Mouse (Mus musculus) liver, embryonic 11.5 days (tissue): ENCODE measurements around the gene Mon1b. TPM values are rescaled to one million over a fixed set of nuclear protein-coding genes. Genes with fewer than 3 reads are reported as not detected.

Experiments used
- ATAC-seq: fragments of 200-750 bp; cut with Nextera tagmentation; replicated peaks from 2 replicates; pipeline ENCODE4 v1.8.0; 2017; ENCODE audit warnings: moderate number of reproducible peaks, mild to moderate bottlenecking, moderate TSS enrichment, moderate library complexity; ENCODE audit not compliant: low FRiP score
- DNase-seq: peaks from one replicate; pipeline ENCODE4 v3.0.0-alpha.2; 2017; ENCODE audit warnings: low spot score
- H3K27ac ChIP-seq: fragments of 300-500 bp; sonication (generic); 2 replicates; pipeline ENCODE4 v1.5.1; 2014; ENCODE audit warnings: mild to moderate bottlenecking, low read depth, low read length, control low read depth
- H3K27me3 ChIP-seq: fragments of 300-500 bp; sonication (generic); replicated peaks from 2 replicates; pipeline ENCODE4 v1.6.1; 2014; ENCODE audit warnings: low read length, mixed read lengths; ENCODE audit not compliant: control insufficient read depth, insufficient read depth
- H3K36me3 ChIP-seq: fragments of 300-500 bp; sonication (generic); 2 replicates; pipeline ENCODE4 v1.6.1; 2014; ENCODE audit warnings: mild to moderate bottlenecking, low read length, moderate library complexity, mixed read lengths; ENCODE audit not compliant: control insufficient read depth, insufficient read depth
- H3K4me1 ChIP-seq: fragments of 300-500 bp; sonication (generic); replicated peaks from 2 replicates; pipeline ENCODE4 v1.6.1; 2014; ENCODE audit warnings: low read length, mixed read lengths; ENCODE audit not compliant: control insufficient read depth, insufficient read depth
- H3K4me2 ChIP-seq: fragments of 300-500 bp; sonication (generic); 2 replicates; pipeline ENCODE4 v1.6.1; 2014; ENCODE audit warnings: mild to moderate bottlenecking, control low read depth, moderate library complexity
- H3K4me3 ChIP-seq: fragments of 300-500 bp; sonication (generic); 2 replicates; pipeline ENCODE4 v1.5.1; 2014; ENCODE audit warnings: low read depth, low read length, control low read depth
- H3K9ac ChIP-seq: fragments of 300-500 bp; sonication (generic); 2 replicates; pipeline ENCODE4 v1.6.1; 2014; ENCODE audit warnings: low read depth, low read length, control low read depth
- H3K9me3 ChIP-seq: fragments of 300-500 bp; sonication (generic); 2 replicates; pipeline ENCODE4 v1.6.1; 2016; ENCODE audit warnings: low read length, inconsistent platforms, mixed read lengths; ENCODE audit not compliant: control insufficient read depth
- WGBS: fragments of 180-500 bp; shearing (Covaris S2); extraction: QIAGEN DNeasy Blood & Tissue Kit; methylation state at CpG from one replicate; pipeline ENCODE4 v1.1.7; 2014; 5-methylcytosine and 5-hydroxymethylcytosine counted together
- polyA plus RNA-seq: library from polyadenylated mRNA; unstranded; fragments of >200 nt; fragmentation: Nextera tagmentation; extraction: Ambion mirVana; gene quantifications from 2 replicates; pipeline ENCODE4 v1.2.1, GENCODE M21; 2014

The Mon1b gene
- polyA plus RNA-seq, 1 experiment from 2014 or later = 10.1 TPM

DNA sequence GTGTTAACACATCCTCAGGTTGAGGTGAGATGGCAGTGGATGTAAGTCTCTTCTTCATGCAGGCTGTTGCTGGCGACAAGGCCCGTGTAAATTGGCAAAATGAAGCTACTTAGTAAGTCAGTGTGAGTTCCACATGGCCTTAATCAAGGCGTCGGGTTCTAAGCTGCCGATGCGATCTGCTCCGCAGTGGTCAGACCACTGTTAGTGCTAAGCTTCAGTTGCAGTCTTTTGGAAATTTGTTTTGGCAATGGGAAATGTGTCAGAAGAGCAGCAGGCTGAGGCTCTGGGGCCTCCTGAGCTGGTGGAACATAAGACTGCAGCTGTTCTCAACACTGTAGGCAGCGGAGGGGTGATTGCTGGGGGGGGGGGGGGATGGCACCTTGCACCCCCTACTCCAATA is 30.6 kb downstream of the Mon1b start:
- H3K4me3 ChIP-seq = no peak overlapping the region
- ATAC-seq (no peak), DNase-seq (peak; percentile 22)
- WGBS = 74% methylated on average over 7 of the region's 8 CpGs
- H3K9me3 ChIP-seq = no peaks in the 10 kb centered on the region
- H3K4me2 ChIP-seq = no peak overlapping the region
- H3K36me3 ChIP-seq = no peaks in the 10 kb centered on the region
- H3K9ac ChIP-seq = no peak overlapping the region
- H3K27me3 ChIP-seq = no peaks in the 10 kb centered on the region
- H3K4me1 ChIP-seq = no peaks in the 10 kb centered on the region
- H3K27ac ChIP-seq = no peak overlapping the region

GRCm38 (mm10) chr8:113666714-113667432 is 31.5 kb downstream of the Mon1b start:
- Histone ChIP-seq H3K4me2 (no peak overlapping the region), H3K27me3 (no peaks in the 10 kb centered on the region), H3K27ac (no peak overlapping the region), H3K36me3 (no peaks in the 10 kb centered on the region), H3K4me3 (no peak overlapping the region), H3K9me3 (no peaks in the 10 kb centered on the region), H3K9ac (no peak overlapping the region), H3K4me1 (no peaks in the 10 kb centered on the region)
- peak; percentile 24 for DNase-seq
- ATAC-seq = no peak
- 74% methylated on average over 16 of the region's 16 CpGs for WGBS

- WGBS = 78% methylated on average over 10 of the region's 10 CpGs
- no peak overlapping the region for H3K4me2 ChIP-seq
- no peak for ATAC-seq
- H3K27ac ChIP-seq = no peak overlapping the region
- no peak overlapping the region for H3K4me3 ChIP-seq
- H3K9ac ChIP-seq = no peak overlapping the region
- no peaks in the 10 kb centered on the region for H3K36me3 ChIP-seq
- H3K27me3 ChIP-seq = no peaks in the 10 kb centered on the region
- DNase-seq = no peak
- no peaks in the 10 kb centered on the region for H3K9me3 ChIP-seq
- no peaks in the 10 kb centered on the region for H3K4me1 ChIP-seq
Observed at GRCm38 (mm10) chr8:113669924-113670323, 34.5 kb downstream of the Mon1b start.

DNA sequence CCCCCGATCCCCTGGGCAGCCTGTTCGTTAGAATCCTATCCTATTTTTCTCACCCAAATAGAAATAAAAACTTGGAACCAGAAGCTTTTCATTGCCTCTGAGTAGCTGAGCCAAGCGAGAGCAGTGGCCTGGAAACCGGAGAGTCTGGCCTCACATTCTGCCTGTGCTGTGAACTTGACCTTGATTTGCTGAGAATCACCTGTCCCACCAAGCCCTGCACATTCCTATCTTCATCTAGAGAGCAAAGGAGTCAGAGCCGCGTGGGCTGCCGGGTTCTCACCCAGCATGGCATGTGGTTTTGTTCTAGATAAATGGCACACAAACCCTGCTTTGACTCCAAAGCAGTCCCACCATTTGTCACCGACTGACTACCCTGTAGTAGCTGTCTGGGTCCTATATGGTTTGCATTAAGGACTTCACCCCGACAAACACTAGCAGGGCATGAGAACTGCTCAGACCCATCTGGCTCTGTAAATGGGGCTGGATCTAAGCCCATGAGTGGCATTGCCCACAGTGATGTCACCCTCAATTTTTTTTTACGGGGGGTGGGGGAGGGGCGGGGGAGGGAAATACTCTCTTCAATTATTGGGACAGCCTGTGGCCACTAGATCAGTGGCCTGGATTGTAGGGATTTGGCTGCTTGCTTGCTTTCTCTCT is 37.3 kb downstream of the Mon1b start:
- 82% methylated on average over 11 of the region's 11 CpGs for WGBS
- ATAC-seq (no peak), DNase-seq (no peak)
- Histone ChIP-seq H3K9ac (no peak overlapping the region), H3K4me3 (no peak overlapping the region), H3K27me3 (no peaks in the 10 kb centered on the region), H3K9me3 (no peaks in the 10 kb centered on the region), H3K4me1 (no peaks in the 10 kb centered on the region), H3K36me3 (no peaks in the 10 kb centered on the region), H3K27ac (no peak overlapping the region), H3K4me2 (no peak overlapping the region)

- no peak for DNase-seq
- no peak overlapping the region for H3K9ac ChIP-seq
- WGBS = 65% methylated on average over 3 of the region's 3 CpGs
- H3K4me1 ChIP-seq = no peaks in the 10 kb centered on the region
- H3K27ac ChIP-seq = no peak overlapping the region
- no peak for ATAC-seq
- H3K27me3 ChIP-seq = no peaks in the 10 kb centered on the region
- no peaks in the 10 kb centered on the region for H3K9me3 ChIP-seq
- H3K4me3 ChIP-seq = no peak overlapping the region
- H3K36me3 ChIP-seq = no peaks in the 10 kb centered on the region
- no peak overlapping the region for H3K4me2 ChIP-seq
Observed at GRCm38 (mm10) chr8:113673300-113673699, 37.9 kb downstream of the Mon1b start.

DNA sequence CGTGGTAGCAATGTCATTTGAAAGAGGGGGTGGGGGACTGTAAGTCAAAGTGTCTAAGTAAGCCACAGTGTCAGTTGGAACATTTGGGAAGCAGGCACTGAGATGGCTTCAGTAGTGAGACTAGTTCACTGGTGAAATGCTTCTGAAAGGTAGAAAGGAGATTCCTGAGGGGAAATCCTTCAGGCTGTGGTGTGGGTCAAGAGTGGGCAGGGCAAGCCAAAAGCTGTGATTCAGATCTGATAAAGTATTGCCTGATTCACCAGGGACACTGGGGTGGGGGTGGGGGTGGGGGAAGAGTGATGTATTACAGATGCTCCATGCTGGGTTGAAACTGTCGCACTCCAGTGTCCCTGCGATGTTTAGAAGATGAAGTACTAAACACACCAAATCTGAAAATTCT is 39.2 kb downstream of the Mon1b start:
- no peak overlapping the region for H3K4me2 ChIP-seq
- no peaks in the 10 kb centered on the region for H3K9me3 ChIP-seq
- H3K9ac ChIP-seq = no peak overlapping the region
- no peaks in the 10 kb centered on the region for H3K27me3 ChIP-seq
- no peak for DNase-seq
- WGBS = 67% methylated on average over 3 of the region's 3 CpGs
- no peak for ATAC-seq
- no peak overlapping the region for H3K4me3 ChIP-seq
- H3K36me3 ChIP-seq = no peaks in the 10 kb centered on the region
- H3K27ac ChIP-seq = no peak overlapping the region
- H3K4me1 ChIP-seq = no peaks in the 10 kb centered on the region

- H3K9ac ChIP-seq = no peak overlapping the region
- H3K4me3 ChIP-seq = no peak overlapping the region
- DNase-seq (no peak), ATAC-seq (no peak)
- H3K4me1 ChIP-seq = no peaks in the 10 kb centered on the region
- no peak overlapping the region for H3K4me2 ChIP-seq
- H3K36me3 ChIP-seq = no peaks in the 10 kb centered on the region
- H3K27me3 ChIP-seq = no peaks in the 10 kb centered on the region
- WGBS = 80% methylated on average over 2 of the region's 2 CpGs
- H3K9me3 ChIP-seq = no peaks in the 10 kb centered on the region
- no peak overlapping the region for H3K27ac ChIP-seq
Observed at GRCm38 (mm10) chr8:113675281-113675680, 39.9 kb downstream of the Mon1b start.

DNA sequence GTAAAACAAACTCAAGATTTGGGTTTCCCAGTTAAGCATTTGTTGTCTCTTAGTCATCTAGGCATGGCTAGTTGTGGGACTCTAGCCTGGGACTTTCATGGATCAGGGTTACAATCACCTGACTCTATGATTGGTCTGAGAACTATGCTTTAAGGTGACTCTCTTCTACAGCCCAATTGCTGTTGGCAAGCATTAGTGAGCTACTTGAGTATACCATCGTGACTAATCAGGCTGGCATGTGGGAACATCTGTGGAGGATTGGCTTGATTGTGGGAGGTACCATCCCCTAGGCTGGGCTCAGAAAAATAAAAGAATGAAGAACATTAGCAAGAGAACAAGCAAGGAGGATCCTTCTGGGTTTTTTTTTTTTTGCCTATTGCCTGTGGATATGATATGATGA is 41.4 kb downstream of the Mon1b start:
- ATAC-seq = no peak

GRCm38 (mm10) chr8:113679361-113679760 is 44.0 kb downstream of the Mon1b start:
- no peaks in the 10 kb centered on the region for H3K36me3 ChIP-seq
- no peak overlapping the region for H3K9ac ChIP-seq
- no peaks in the 10 kb centered on the region for H3K27me3 ChIP-seq
- H3K4me1 ChIP-seq = no peaks in the 10 kb centered on the region
- no peak overlapping the region for H3K4me3 ChIP-seq
- no peak overlapping the region for H3K4me2 ChIP-seq
- no peak for DNase-seq
- H3K9me3 ChIP-seq = no peaks in the 10 kb centered on the region
- ATAC-seq = no peak
- 47% methylated on average over 3 of the region's 3 CpGs for WGBS
- H3K27ac ChIP-seq = no peak overlapping the region

More for the DNA sequence above, 41.4 kb downstream of the Mon1b start:
- H3K27ac ChIP-seq = no peak overlapping the region
- no peak for DNase-seq
- 67% methylated on average over 1 of the region's 1 CpGs for WGBS
- no peaks in the 10 kb centered on the region for H3K27me3 ChIP-seq
- no peaks in the 10 kb centered on the region for H3K9me3 ChIP-seq
- H3K9ac ChIP-seq = no peak overlapping the region
- no peak overlapping the region for H3K4me2 ChIP-seq
- H3K36me3 ChIP-seq = no peaks in the 10 kb centered on the region
- H3K4me1 ChIP-seq = no peaks in the 10 kb centered on the region
- H3K4me3 ChIP-seq = no peak overlapping the region
